Mouse (Mus musculus) MEL (cell line): ENCODE results near the gene Olfr827.

Experiments
- CTCF ChIP-seq, 3 experiments: IDR thresholded peaks in 2 of 3; conservative IDR thresholded peaks in 1 of 3; 2 replicates each; pipeline ENCODE4 v1.5.1; 2011 to 2012; ENCODE audit warnings: low read length in 3 of 3, low read depth in 2 of 3, mild to moderate bottlenecking in 2 of 3, improper control_type of control experiment in 1 of 3, inconsistent platforms in 1 of 3, mixed read lengths in 1 of 3, moderate library complexity in 1 of 3; ENCODE audit not compliant: control insufficient read depth in 1 of 3, insufficient read depth in 1 of 3, poor library complexity in 1 of 3, severe bottlenecking in 1 of 3
- KAT2A ChIP-seq: conservative IDR thresholded peaks from 2 replicates; pipeline ENCODE4 v1.6.1; 2012; ENCODE audit warnings: low read depth, low read length, improper control_type of control experiment, inconsistent platforms
- MAFK ChIP-seq: IDR thresholded peaks from 2 replicates; pipeline ENCODE4 v1.6.1; 2011; ENCODE audit warnings: low read depth, mild to moderate bottlenecking, low read length, improper control_type of control experiment, borderline replicate concordance
- MAX ChIP-seq: IDR thresholded peaks from 2 replicates; pipeline ENCODE4 v1.6.1; 2011; ENCODE audit warnings: low read length, improper control_type of control experiment
- MXI1 ChIP-seq: IDR thresholded peaks from 2 replicates; pipeline ENCODE4 v1.6.1; 2011; ENCODE audit warnings: mild to moderate bottlenecking, low read depth, low read length, improper control_type of control experiment
- POLR2A ChIP-seq, 2 experiments: IDR thresholded peaks; 2 replicates each; pipeline ENCODE4 v1.6.1; 2011 to 2012; ENCODE audit warnings: low read length in 2 of 2, mild to moderate bottlenecking in 2 of 2, control low read depth in 1 of 2, improper control_type of control experiment in 1 of 2, low read depth in 1 of 2, moderate library complexity in 1 of 2; ENCODE audit not compliant: control insufficient read depth in 1 of 2, insufficient read depth in 1 of 2, poor library complexity in 1 of 2
- POLR2AphosphoS2 ChIP-seq: IDR thresholded peaks from 2 replicates; pipeline ENCODE4 v1.6.1; 2011; ENCODE audit warnings: low read length, improper control_type of control experiment
- RAD21 ChIP-seq: IDR thresholded peaks from 2 replicates; pipeline ENCODE4 v1.6.1; 2011; ENCODE audit warnings: mild to moderate bottlenecking, low read depth, low read length, improper control_type of control experiment
- RCOR1 ChIP-seq: IDR thresholded peaks from 2 replicates; pipeline ENCODE4 v1.6.1; 2012; ENCODE audit warnings: low read depth, mild to moderate bottlenecking, inconsistent platforms, low read length, improper control_type of control experiment
- SMC3 ChIP-seq: IDR thresholded peaks from 2 replicates; pipeline ENCODE4 v1.6.1; 2011; ENCODE audit warnings: low read depth, low read length, improper control_type of control experiment
- ZKSCAN1 ChIP-seq: IDR thresholded peaks from 2 replicates; pipeline ENCODE4 v1.6.1; 2012; ENCODE audit warnings: low read depth, mild to moderate bottlenecking, inconsistent platforms, low read length, improper control_type of control experiment, moderate library complexity

GRCm38 (mm10) chr10:130184086-130184485 lies 30.1 kb downstream of the Olfr827 start, which contains the start of gene Olfr826:
- TF ChIP-seq POLR2AphosphoS2 (no peak), MXI1 (no peak), POLR2A (IDR thresholded peaks at IDR 0.05; ENCODE audit: control insufficient read depth in 1 of 2, insufficient read depth in 1 of 2, low read depth in 1 of 2, low read length in 2 of 2, poor library complexity in 1 of 2) (no peak), CTCF (IDR thresholded peaks at IDR 0.05 in 2 of 3, conservative IDR thresholded peaks at IDR 0.05 in 1 of 3; ENCODE audit: control insufficient read depth in 1 of 3, insufficient read depth in 1 of 3, low read depth in 2 of 3, low read length in 3 of 3, poor library complexity in 1 of 3, severe bottlenecking in 1 of 3) (no peak), MAX (no peak), MAFK (no peak), KAT2A (no peak), RCOR1 (no peak), RAD21 (no peak), SMC3 (no peak), ZKSCAN1 (no peak)
